Mouse (Mus musculus) lung, embryonic 14.5 days (tissue): ENCODE results near the gene Cox7a2l. TPM values are rescaled to one million over a fixed set of nuclear protein-coding genes. Genes with fewer than 3 reads are reported as not detected.

Experiments
- ATAC-seq: fragments of 200-750 bp; cut with Nextera tagmentation; 2 replicates; pipeline ENCODE4 v1.8.0; 2017; ENCODE audit warnings: mild to moderate bottlenecking, moderate TSS enrichment, moderate library complexity; ENCODE audit not compliant: insufficient read depth
- DNase-seq: peaks from one replicate; pipeline ENCODE4 v3.0.0-alpha.2; 2015
- H3K27ac ChIP-seq: fragments of 300-500 bp; sonication (generic); 2 replicates; pipeline ENCODE4 v1.5.1; 2014; ENCODE audit warnings: low read depth, mild to moderate bottlenecking, moderate library complexity
- H3K27me3 ChIP-seq: fragments of 300-500 bp; sonication (generic); 2 replicates; pipeline ENCODE4 v1.6.1; 2014; ENCODE audit warnings: low read length, control low read depth; ENCODE audit not compliant: insufficient read depth
- H3K36me3 ChIP-seq: fragments of 300-500 bp; sonication (generic); 2 replicates; pipeline ENCODE4 v1.6.1; 2014; ENCODE audit warnings: control low read depth; ENCODE audit not compliant: insufficient read depth
- H3K4me1 ChIP-seq: fragments of 300-500 bp; sonication (generic); 2 replicates; pipeline ENCODE4 v1.6.1; 2014; ENCODE audit warnings: antibody characterized with exemption, control low read depth; ENCODE audit not compliant: insufficient read depth
- H3K4me2 ChIP-seq: fragments of 300-500 bp; sonication (generic); 2 replicates; pipeline ENCODE4 v1.6.1; 2014; ENCODE audit warnings: mild to moderate bottlenecking
- H3K4me3 ChIP-seq: fragments of 300-500 bp; sonication (generic); 2 replicates; pipeline ENCODE4 v1.5.1; 2014; ENCODE audit warnings: low read depth, low read length
- H3K9ac ChIP-seq: fragments of 300-500 bp; sonication (generic); 2 replicates; pipeline ENCODE4 v1.6.1; 2014
- H3K9me3 ChIP-seq: fragments of 300-500 bp; sonication (generic); 2 replicates; pipeline ENCODE4 v1.6.1; 2016; ENCODE audit warnings: low read depth, low read length, control low read depth
- CTCF ChIP-seq: IDR thresholded peaks from 2 replicates; pipeline ENCODE4 v1.5.1; 2016; ENCODE audit warnings: antibody characterized with exemption, low read depth
- WGBS: fragments of 180-500 bp; shearing (Covaris S2); extraction: QIAGEN DNeasy Blood & Tissue Kit; methylation state at CpG from one replicate; pipeline ENCODE4 v1.1.7; 2014; 5-methylcytosine and 5-hydroxymethylcytosine counted together
- polyA plus RNA-seq: library from polyadenylated mRNA; unstranded; fragments of >200 nt; fragmentation: Nextera tagmentation; extraction: Ambion mirVana; gene quantifications from 2 replicates; pipeline ENCODE4 v1.2.1, GENCODE M21; 2014

Cox7a2l gene
- polyA plus RNA-seq, 1 experiment from 2014 or later, result 175 TPM

GRCm38 (mm10) chr17:83542424-83542823, 25.3 kb upstream of the Cox7a2l start:
- WGBS, result 73% methylated on average over 2 of the region's 2 CpGs
- Histone ChIP-seq H3K4me2 (no peak overlapping the region), H3K9ac (no peak overlapping the region), H3K9me3 (no peaks in the 10 kb centered on the region), H3K36me3 (no peaks in the 10 kb centered on the region), H3K4me1 (no peaks in the 10 kb centered on the region), H3K4me3 (no peak overlapping the region), H3K27me3 (peaks cover 5% of the 10 kb centered on the region; the same call in 1 of the 2 replicates), H3K27ac (no peak overlapping the region)
- no peak for DNase-seq
- TF ChIP-seq CTCF, result no peak
- ATAC-seq, result no peak

GRCm38 (mm10) chr17:83539262-83540037, 22.3 kb upstream of the Cox7a2l start:
- TF ChIP-seq CTCF, result no peak
- H3K9me3 ChIP-seq, result no peaks in the 10 kb centered on the region
- DNase-seq, result peak; percentile 41
- ATAC-seq, result no peak
- H3K4me2 ChIP-seq, result no peak overlapping the region
- H3K4me3 ChIP-seq, result no peak overlapping the region
- H3K27me3 ChIP-seq, result no peaks in the 10 kb centered on the region
- no peak overlapping the region for H3K27ac ChIP-seq
- no peaks in the 10 kb centered on the region for H3K36me3 ChIP-seq
- H3K4me1 ChIP-seq, result no peaks in the 10 kb centered on the region
- WGBS, result 42% methylated on average over 12 of the region's 12 CpGs
- no peak overlapping the region for H3K9ac ChIP-seq

- 37% methylated on average over 1 of the region's 1 CpGs for WGBS
- DNase-seq (no peak), ATAC-seq (no peak)
- Histone ChIP-seq H3K9ac (no peak overlapping the region), H3K4me1 (no peaks in the 10 kb centered on the region), H3K4me3 (no peak overlapping the region), H3K9me3 (no peaks in the 10 kb centered on the region), H3K27me3 (no peaks in the 10 kb centered on the region), H3K4me2 (no peak overlapping the region), H3K27ac (no peak overlapping the region), H3K36me3 (no peaks in the 10 kb centered on the region)
- TF ChIP-seq CTCF, result no peak
Measured at GRCm38 (mm10) chr17:83538694-83539093, 21.6 kb upstream of the Cox7a2l start.

GRCm38 (mm10) chr17:83538141-83538540, 21.0 kb upstream of the Cox7a2l start:
- WGBS, result 69% methylated on average over 9 of the region's 9 CpGs
- DNase-seq, result no peak

GRCm38 (mm10) chr17:83533150-83533549, 16.0 kb upstream of the Cox7a2l start:
- TF ChIP-seq CTCF, result no peak
- Histone ChIP-seq H3K4me3 (no peak overlapping the region), H3K36me3 (no peaks in the 10 kb centered on the region), H3K9ac (no peak overlapping the region), H3K4me1 (0 out of 2 replicates have a peak, but pooled peaks cover 4% of the 10 kb centered on the region), H3K4me2 (no peak overlapping the region), H3K27me3 (no peaks in the 10 kb centered on the region), H3K9me3 (no peaks in the 10 kb centered on the region), H3K27ac (no peak overlapping the region)
- ATAC-seq, result no peak
- 38% methylated on average over 9 of the region's 9 CpGs for WGBS
- DNase-seq, result no peak

More at GRCm38 (mm10) chr17:83538141-83538540, 21.0 kb upstream of the Cox7a2l start:
- no peak overlapping the region for H3K4me2 ChIP-seq
- no peak overlapping the region for H3K27ac ChIP-seq
- no peaks in the 10 kb centered on the region for H3K27me3 ChIP-seq
- H3K4me1 ChIP-seq, result no peaks in the 10 kb centered on the region
- ATAC-seq, result no peak
- TF ChIP-seq CTCF, result no peak
- no peaks in the 10 kb centered on the region for H3K9me3 ChIP-seq
- no peaks in the 10 kb centered on the region for H3K36me3 ChIP-seq
- H3K9ac ChIP-seq, result no peak overlapping the region
- no peak overlapping the region for H3K4me3 ChIP-seq

- TF ChIP-seq CTCF, result no peak
- Histone ChIP-seq H3K27ac (peak overlapping the region; percentile 80; the same call in 1 of the 2 replicates), H3K4me3 (peak overlapping the region; percentile 14; the same call in 1 of the 2 replicates), H3K9me3 (no peaks in the 10 kb centered on the region), H3K4me2 (peak overlapping the region; percentile 60), H3K27me3 (no peaks in the 10 kb centered on the region), H3K36me3 (no peaks in the 10 kb centered on the region), H3K9ac (peak overlapping the region; percentile 34), H3K4me1 (peaks cover 21% of the 10 kb centered on the region; the same call in 1 of the 2 replicates)
- peak; percentile 74 for DNase-seq
- WGBS, result 12% methylated on average over 17 of the region's 17 CpGs
- peak; percentile 75 for ATAC-seq
Measured at GRCm38 (mm10) chr17:83527651-83528381, 10.7 kb upstream of the Cox7a2l start.
